Mouse (Mus musculus) urinary bladder, adult 2 months (tissue): Measurements from ENCODE around the gene Wnt5b. TPM values are rescaled to one million over a fixed set of nuclear protein-coding genes. Genes with fewer than 3 reads are reported as not detected.

Experiments
- DNase-seq: peaks from one replicate; pipeline ENCODE4 v3.0.0; 2022; ENCODE audit warnings: low spot score
- polyA plus RNA-seq: library from polyadenylated mRNA; depleted of rRNA; stranded (reverse); fragments of >200 nt; gene quantifications from 2 replicates; pipeline ENCODE4 v1.2.3, GENCODE M21; 2012

Gene Wnt5b
- polyA plus RNA-seq, 1 experiment = 7.3 TPM

DNA sequence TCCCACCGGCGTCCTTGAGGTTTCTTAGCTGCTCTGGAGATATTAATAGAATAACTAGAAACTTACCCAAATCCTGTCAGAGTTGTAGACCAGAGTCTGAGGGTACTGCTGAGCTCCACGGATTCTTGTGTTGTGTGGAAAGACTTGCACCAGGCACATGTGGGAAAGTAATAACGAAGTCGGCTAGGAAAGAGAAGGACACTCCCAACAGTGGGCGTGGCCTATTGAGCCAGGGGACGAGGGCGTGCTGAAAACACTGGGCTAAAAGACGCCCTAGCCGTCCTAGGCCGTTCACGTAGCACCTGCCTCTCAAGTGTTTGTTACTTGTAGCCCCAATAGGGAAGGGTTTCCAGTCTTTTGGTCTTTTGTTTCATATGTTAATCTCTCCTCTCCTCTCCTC, 126.8 kb downstream of the Wnt5b start, which contains the start of gene Adipor2:
Gene Adipor2, minus strand, starts transcription at position 351 of the 400 bp plus-strand sequence.
- no peak for DNase-seq

DNA sequence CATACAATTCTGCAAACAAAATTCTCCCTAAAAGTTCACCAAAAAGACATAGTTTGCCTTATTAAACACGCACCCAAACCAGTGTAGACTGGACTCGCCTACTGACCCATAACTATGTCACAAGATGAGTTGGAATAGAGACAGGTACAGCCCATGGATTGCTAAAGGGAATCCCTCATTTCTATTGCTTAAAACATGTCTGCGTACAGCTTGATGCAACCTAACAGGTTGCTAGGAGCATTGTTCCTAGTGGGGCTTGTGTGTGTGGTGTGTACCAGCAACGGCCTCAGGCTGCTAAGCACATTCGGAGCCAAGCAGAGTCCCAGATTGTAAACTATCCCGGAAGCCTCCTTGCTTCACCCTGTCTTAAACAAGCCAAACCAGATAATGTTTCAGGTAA, 127.5 kb downstream of the Wnt5b start:
- DNase-seq = no peak

DNA sequence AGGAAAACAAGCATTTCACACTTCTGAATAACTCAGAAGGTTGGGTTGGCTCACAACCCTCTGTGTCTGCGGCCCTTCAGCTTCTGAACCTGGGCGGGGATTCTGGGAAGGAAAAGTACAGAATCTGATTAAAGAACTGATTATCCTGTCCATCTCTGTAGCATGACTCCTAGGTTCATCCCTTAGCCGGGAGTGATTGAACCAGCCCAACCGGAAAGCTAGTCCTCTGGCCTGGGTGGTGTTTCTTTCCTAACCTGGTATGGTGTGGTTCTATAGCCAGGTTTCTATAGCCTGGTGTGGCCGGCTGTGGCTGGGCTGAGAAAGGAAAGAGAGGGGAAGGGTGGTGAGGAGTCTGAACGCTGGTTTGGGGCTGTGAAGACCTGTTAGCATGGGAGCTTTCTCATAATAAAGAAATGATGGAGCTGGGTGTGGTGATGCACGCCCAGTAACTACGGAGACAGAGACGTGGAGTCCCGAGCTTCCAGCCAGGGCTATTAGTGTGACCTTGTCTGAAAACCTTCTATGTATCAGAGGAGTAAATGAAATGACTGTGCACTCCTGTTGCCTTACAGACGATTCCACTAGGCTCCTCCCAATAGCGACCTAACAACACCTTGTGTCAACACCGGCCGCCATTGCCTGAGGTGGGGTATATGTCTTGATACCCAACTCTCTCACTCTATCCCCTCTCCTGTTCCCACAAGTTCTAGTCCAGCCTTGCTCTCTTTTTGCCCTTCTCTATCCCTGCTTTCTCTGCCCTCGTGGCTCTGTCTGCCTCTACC, 129.7 kb downstream of the Wnt5b start:
- no peak for DNase-seq

DNA sequence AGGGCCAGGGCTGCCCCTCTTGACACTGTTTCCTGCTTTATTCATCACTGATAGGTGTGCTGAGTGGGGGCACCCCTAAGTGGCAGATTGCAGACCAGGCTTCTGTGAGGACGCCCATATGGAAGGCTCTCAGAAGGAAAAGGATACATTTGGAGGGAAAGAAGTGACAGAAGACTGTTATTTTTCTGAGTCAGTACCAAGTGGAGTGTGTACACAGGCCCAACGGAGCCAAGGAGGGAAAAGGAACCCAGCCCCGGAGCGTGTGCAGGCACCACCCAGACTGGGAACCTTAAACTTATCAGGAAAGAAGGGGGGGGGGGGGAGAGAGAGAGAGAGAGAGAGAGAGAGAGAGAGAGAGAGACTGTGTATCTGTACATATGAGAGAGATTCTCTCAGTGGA, 131.6 kb downstream of the Wnt5b start:
- no peak for DNase-seq

DNA sequence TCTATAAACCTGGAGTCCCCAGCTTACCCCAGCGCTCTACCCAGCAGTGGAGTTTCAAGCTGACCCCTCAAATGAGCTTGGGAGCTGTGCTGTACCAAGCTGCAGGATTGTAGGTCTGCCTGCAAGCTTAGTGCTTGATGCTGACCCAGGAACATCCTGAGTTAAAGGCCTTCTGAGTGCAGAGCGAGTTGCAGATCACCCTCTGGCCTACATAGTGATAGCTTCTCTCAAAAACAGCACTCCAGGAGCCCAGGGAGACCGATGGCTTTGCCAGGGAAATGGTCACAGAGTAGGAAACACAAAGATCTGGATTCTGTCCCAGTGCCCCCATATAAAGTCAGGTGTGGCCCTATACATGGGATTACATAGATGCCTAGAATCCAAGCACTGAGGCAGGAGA, 132.6 kb downstream of the Wnt5b start:
- DNase-seq = no peak

DNA sequence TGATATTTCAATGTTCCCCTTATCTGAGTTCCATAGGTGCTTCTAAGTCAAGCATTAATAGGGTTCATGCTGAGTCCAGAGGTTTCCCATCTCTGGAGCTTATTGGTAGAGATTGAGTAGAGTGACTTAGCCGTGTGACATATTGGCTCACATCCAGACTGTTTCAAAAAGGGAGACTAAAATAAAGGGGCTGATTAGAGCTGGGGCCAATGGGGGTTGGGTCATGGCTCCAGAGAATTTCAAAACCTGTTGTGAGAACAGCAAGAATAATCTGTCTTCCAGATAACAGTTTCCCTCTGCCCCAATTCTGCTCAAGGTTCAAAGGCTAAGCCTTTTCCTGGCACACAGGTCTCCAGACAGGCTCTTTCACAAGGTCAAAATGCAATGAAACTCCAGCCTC, 134.4 kb downstream of the Wnt5b start:
- DNase-seq = no peak

DNA sequence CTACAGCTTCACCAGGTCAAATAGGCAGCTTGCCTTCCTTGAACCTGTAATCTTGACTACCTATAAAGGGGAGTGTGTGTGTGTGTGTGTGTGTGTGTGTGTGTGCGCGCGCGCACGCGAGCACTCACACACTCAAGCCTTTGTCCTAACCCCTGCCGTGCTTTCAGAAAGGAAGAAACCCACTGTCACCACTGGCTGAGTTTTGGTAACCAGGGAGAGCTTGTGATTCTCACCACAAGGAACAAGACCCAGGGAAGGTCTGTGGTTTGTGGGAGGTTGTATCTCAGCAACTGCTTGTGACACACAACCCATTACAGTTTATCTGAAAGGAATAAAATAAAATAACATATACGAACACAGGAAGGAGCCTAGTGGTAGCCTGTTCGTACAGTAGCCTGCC, 135.6 kb downstream of the Wnt5b start:
- no peak for DNase-seq

DNA sequence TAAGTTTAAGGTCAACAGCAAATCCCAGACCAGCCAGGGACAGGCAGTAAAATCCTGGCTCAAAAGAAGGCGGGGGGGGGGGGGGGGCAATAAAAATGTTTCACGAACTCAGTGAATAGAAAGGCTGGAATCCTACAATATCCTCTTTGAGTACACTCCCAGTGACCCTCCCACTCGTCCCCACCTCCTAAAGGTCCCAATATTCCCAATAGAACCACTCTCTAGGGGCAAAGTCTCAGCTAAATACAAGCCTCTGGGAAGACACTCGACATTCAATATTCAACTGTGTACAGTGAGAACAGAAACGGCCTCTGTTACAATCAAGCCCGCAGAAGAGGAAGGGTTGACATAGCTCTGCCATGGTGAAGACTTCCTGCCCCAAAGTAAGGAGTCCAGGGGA, 136.3 kb downstream of the Wnt5b start:
- DNase-seq = no peak

DNA sequence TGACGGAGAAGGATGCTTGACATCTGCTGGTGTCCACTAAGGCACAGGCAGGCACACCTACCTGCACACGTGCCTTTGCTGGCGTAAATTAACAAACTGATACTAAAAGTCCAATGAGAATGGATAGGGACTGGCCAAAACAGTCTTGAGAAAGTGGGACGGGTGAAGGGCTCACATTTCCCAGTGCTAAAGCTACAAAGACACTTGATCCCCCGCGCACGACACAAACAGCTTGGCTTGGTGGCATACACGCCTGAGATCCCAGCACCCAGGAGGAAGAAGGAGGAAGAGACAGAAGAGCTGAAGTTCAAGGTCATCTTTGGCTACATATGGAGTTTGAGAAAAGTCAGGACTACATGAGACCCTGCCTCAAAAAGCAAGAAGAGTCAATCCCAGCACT, 137.6 kb downstream of the Wnt5b start:
- no peak for DNase-seq

DNA sequence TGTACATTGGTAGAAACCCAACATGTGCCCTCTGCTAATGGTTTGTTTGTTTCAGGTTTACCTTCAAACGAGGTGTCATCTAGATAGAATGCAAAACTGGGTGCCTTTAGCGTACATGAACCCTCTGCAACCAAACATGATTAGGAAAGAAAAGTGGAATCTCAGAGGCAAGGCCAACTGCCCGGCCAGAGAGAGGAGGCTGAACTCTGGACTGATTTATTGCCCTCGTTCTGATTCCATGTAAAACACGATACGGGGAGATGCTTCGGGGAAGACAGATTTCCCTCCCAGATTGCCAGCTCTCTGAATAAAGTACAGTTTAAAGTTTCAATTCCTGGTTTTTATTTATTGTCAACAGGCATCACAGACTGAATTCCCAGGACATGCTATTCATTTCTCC, 138.8 kb downstream of the Wnt5b start:
- no peak for DNase-seq

DNA sequence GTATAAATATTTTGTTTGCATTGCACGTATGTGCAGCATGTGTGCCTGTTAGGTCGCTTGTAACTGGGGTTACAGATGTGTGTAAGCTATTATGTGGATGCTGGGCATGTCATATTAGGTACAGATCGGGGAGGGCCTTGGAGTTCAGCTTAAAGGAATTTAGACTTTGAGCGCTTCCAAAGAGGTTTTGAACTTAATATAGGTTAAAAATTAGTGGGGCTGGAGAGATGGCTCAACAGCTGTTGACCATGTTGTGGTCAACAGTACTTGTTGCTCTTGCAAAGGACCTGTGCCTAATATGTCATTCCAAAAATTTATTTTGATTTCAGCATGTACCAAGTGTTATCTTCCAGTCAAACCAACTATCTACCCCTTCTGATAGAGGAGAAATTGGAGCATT, 139.3 kb downstream of the Wnt5b start:
- no peak for DNase-seq

DNA sequence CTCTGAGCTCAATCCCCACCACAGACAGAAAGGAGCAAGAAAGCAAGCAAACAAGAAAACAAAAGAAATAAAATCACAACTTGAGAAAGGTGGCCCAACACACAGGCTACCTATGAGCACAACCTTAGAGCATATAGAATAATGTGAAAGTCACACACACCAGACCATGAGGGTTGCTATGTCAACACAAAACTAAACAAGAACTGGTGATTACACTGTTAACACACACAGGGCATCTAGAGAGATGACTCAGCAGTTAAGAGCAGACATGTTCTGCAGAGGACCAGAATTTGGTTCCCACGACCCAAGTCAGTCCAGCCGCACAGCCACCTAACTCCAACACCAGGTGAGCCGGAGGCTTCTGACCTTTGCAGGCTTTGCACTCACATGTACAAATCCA, 141.2 kb downstream of the Wnt5b start:
- DNase-seq = no peak

DNA sequence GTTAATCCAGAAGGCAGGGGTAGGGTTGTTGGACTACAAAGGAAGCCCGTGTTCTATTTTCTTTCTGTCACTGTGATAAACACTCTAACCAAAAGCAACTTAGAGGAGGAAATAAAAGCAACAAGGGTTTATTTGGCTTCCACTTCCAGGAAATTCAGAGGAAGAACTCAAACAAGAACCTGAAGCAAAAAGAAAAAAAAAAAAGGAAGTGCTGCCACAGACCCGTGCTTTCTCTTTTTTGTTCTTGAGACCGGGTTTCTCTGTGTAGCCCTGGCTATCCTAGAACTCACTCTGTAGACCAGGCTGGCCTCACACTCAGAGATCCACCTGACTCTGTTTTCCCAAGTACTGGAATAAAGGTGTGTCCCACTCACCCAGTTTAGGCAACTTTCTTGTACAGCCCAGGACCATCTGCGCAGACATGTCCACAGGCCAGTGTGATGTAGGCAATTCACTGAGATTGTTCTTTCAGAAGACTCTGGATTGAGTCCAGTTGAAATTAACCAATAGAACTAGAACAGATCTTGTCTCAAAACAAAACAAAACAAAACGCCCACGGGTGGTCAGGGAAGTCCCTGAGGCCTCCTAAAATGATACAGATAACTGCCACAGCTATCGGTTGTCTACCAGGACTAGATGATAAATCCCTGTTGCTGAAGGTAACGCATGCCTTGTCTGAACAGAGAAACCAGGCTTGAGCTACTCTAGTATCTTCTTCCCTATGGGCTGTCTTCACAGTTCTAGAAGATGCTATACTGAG, 142.4 kb downstream of the Wnt5b start:
- DNase-seq = no peak

DNA sequence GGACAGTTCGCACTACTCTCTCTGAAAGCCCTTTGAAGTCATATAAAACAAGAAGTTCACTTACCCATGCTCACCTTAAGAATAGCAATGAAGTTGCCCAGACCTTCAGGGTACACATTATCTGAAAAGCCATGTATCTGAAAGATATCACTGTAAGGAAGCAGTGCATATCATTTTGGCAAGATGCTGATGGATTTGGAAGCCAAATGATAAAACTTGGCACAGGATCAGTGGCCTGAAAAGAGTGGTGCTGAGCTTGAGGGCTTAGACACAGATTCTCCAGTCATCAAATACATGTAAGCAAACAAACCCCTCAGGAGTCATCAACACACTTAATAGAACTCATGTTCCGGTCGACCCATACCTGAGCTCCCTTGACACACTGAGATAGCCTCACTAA, 143.5 kb downstream of the Wnt5b start:
- no peak for DNase-seq

DNA sequence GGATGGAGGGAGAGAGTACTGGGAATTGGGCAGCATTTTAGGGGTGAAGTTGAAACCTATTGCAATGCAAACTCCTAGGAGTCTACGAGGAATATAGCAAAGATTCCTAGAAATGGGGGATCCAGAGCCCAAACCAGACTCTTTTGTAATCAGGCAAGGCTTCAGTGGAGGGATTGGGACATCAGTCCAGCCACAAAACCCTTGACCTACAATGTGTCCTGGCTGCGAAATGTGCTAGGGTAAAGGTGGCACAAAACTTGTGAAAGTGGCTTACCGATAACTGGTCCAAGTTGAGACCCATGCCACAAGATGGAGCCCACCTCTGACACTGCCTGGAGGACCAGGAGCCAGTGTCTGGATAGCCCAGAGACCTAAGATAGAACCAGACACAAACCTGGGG, 144.8 kb downstream of the Wnt5b start:
- no peak for DNase-seq

DNA sequence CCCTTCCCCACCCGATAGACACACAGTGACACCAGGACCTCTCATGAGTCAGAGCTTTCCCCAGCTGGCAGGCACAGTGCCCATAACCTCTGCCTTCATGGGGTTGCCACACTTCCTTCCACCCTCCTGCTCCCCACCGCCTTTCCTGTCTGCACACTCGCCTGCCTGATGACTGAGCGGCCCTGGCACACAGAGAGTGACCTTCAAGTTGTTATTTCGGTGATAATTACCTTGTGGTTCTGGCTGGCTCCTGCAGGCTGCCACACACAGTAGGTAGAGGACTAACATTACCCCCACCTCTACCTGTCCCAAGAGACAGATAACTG, 147.9 kb downstream of the Wnt5b start:
- DNase-seq = peak; percentile 61

DNA sequence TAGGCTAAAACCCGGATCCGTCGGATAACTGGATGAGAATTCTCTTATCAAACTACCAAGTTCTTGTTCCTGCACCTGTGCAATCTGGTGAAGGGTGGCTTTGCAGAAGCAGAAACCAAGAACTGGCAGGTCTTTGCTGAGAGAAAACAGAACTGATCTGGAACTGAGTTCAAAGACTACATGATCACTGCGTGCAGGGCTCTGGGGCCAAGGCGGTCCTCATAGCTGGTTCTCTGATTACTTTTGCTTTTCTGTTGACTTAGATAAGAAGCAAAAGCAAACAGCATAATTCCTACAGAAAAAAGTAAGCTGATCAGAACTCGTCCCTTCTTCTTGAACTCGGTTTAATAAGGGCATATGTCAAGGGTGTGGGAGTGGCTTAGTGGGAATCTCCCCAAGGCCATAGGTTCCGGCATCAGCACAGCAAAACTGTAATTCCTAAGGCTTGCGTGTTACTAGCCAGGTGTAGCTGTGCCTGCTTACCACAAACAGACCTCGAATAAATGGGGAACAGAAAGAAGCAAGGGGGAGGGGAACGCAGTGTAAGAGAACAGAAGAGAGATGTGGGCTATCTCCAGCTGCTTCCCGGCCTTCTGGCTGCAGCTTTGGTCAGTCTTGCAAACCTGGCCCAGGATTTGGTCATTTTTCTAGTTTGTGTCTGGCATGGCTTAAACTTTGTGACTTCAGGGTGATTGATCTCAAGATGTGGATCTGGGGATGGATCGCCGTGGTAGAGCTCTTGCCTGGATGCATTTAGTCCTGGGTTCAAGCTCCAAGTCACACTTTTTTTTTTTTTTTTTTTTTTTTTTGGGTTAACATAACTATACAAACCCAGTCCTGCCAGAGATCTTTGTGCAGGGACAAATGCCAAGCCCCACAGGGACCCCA, 148.5 kb downstream of the Wnt5b start:
- no peak for DNase-seq

DNA sequence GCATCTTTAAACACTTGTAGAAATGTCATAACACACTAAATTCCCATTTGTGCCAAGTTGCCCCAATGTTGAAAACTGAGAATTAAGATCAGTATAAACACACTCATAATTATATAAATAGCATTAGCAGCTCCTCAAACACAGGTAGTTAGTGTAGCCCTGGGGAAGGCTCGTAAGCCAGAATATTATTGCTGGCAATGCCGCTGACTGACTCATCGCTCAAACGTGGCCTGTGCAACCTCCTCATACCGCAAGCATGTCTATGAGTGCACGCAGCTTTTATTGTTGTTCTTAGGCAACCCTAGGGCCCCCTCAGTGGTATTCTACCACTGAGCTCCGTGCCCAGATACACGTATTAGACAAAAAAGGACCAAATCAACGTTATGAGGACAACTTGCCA, 151.3 kb downstream of the Wnt5b start:
- no peak for DNase-seq

DNA sequence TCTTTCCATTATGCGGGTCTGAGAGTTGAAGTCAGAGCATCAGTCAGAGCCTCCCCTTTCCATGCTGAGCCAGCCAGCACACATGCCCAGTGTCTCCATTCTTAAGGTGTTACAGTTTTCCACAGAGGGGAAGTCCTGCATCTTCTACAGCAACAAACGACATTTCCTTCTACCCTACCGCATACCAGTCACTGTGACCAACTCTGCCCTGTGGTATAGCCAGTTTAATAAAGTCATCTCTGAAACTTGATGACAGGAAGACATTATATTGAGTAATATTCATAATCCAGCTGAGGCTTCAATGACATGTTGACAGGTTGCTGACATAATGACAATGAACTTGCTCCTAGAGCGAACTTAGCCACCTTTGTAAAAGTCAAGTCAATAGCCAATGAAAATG, 153.4 kb downstream of the Wnt5b start:
- DNase-seq = no peak

DNA sequence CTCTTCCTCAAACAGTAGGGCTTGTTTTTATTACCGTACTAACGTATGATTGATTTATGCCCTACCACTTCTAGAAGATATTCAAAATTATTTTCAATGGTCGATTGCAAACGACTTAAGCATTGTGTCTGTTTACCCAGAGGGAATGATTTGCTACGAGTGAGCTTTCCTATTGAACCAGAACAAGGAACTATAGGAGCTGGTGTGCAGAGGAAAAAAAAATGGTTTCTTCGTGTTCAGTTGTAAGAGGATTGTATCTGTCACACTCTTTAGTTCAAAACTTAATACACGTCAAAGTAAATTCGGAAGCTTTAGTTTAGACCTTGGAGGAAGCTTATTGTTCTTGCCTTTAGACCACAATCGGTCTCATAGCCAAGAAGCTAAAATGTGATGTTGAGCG, 155.1 kb downstream of the Wnt5b start:
- DNase-seq = no peak

DNA sequence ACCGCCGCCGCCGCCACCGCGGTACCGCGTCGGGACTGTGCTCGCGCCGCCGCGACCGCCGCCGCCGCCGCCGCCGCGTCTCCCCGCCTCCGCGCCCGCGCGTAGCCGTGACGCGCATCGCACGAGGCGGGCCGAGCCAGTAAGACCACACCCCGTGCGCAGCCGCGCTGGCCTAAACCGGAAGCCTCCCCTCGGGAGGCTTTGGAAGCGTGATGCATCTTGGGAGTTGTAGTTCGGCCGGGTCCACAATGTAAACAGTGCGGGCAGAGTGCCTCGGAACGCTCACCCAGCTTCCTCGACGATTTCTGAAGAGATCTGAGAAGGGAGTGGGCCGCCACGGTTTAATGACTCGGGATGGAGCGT, 155.5 kb downstream of the Wnt5b start:
- peak; percentile 87 for DNase-seq

DNA sequence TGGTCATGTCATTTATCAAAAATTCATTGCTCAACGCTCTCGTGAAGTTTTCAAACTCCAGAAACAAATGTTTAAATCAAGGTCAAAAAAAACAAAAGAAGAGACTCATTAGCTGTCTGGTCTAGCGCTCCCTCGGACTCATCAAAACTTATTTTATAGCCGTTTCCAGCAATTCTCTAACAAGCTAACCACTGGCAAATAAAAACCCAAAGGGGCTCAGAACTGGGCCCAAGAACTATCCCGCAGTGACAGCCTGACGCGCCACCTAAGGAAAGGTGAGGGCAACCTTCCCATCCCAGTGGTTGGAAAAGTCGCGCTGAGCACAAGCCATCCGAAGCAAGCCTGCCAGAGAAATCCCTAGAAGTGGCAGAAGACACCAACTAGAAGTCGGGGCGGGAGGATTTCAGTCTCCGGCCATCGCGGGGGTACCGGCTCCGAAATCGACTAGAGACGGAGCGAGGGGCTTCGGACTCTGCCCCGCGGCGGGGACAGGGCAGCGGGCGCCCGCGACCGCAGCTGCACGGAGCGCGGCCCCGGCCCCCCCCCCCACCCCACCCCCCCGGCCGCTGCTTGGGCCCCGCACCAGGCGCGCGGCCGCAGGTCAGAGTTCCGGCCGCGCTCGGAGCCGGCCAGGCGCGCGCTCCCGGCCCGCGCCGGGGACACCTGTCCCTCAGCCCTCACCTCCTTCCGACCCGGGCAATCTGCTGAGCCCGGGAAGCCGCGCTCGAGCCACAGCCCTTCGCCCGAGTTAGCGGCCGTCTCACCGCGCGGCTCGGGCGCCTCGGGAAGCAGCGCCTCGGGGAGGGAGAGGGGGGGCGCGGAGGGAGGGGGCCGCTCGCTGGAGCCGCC, 156.1 kb downstream of the Wnt5b start:
- DNase-seq = peak; percentile 36
